Mouse (Mus musculus): ENCODE measurements at regions not wholly inside any gene's neighbourhood (a gene's known extent, or its start where the extent isn't known, plus 50 kb on each side); places are given as distances from the start of the nearest gene placed in this dataset.

GRCm38 (mm10) chr10:29594969-29595368, 59.3 kb upstream of the Rspo3 start:
- Histone ChIP-seq H3K4me2 (ENCODE audit: insufficient read depth, low read depth, poor library complexity, severe bottlenecking) (no peak overlapping the region), H3K27me3 (replicated peaks) (no peaks in the 10 kb centered on the region), H3K79me2 (replicated peaks; ENCODE audit: control insufficient read depth, extremely low read depth, insufficient read depth, poor library complexity, severe bottlenecking) (no peaks in the 10 kb centered on the region), H3K4me3 (replicated peaks in 1 of 3; ENCODE audit: low read depth in 2 of 3, low read length in 2 of 3, poor library complexity in 1 of 3) (no peak overlapping the region), H3K36me3 (replicated peaks in 1 of 2; ENCODE audit: control insufficient read depth in 1 of 2, insufficient read depth in 1 of 2, low read length in 1 of 2) (no peaks in the 10 kb centered on the region), H3K9me3 (replicated peaks; ENCODE audit: low read length) (no peaks in the 10 kb centered on the region), H3K9ac (ENCODE audit: insufficient read depth, low read depth) (no peak overlapping the region), H3K27ac (ENCODE audit: insufficient read depth, low read depth) (no peak overlapping the region), H3K4me1 (ENCODE audit: control insufficient read depth in 1 of 2, insufficient read depth in 2 of 2) (no peaks in the 10 kb centered on the region)
- in situ Hi-C loops (cut with MboI; ENCODE audit: low pct_ligation_motif_present, low pct_unique_long_range_greater_than_20kb, low sequenced_read_pairs) (no loop called here), dilution Hi-C loops (cut with MboI; ENCODE audit: extremely low pct_ligation_motif_present, extremely low pct_unique_long_range_greater_than_20kb, low sequenced_read_pairs) (no loop called here)
- DNase-seq (ENCODE audit: extremely low read depth) = no peak
- TF ChIP-seq RCOR1 (conservative IDR thresholded peaks at IDR 0.05; ENCODE audit: low read depth, low read length) (no peak), POLR2AphosphoS2 (IDR thresholded peaks at IDR 0.05; ENCODE audit: low read depth, low read length) (no peak), IRF4 (IDR thresholded peaks at IDR 0.05; ENCODE audit: low read depth, low read length) (no peak), NELFE (IDR thresholded peaks at IDR 0.05; ENCODE audit: low read depth, low read length) (no peak), MEF2A (IDR thresholded peaks at IDR 0.05; ENCODE audit: borderline replicate concordance, low read depth, low read length) (no peak), KAT2A (IDR thresholded peaks at IDR 0.05; ENCODE audit: insufficient replicate concordance, low read length) (no peak), MAFK (IDR thresholded peaks at IDR 0.05; ENCODE audit: insufficient replicate concordance, low read length) (no peak), NRF1 (IDR thresholded peaks at IDR 0.05; ENCODE audit: low read depth, low read length) (no peak), CTCF (conservative IDR thresholded peaks at IDR 0.05 in 1 of 2, IDR thresholded peaks at IDR 0.05 in 1 of 2; ENCODE audit: low read depth in 2 of 2, low read length in 2 of 2) (no peak), BHLHE40 (IDR thresholded peaks at IDR 0.05; ENCODE audit: low read depth, low read length) (no peak), ZKSCAN1 (IDR thresholded peaks at IDR 0.05; ENCODE audit: borderline replicate concordance, low read depth, low read length) (no peak), SMC3 (IDR thresholded peaks at IDR 0.05; ENCODE audit: low read depth, low read length) (no peak), SIN3A (IDR thresholded peaks at IDR 0.05; ENCODE audit: low read length) (no peak), TBP (conservative IDR thresholded peaks at IDR 0.05; ENCODE audit: low read depth, low read length) (no peak), MYC (IDR thresholded peaks at IDR 0.05; ENCODE audit: low read depth, low read length) (no peak), ZNF384 (IDR thresholded peaks at IDR 0.05; ENCODE audit: low read depth, low read length) (no peak), JUN (IDR thresholded peaks at IDR 0.05; ENCODE audit: insufficient read depth, low read depth, low read length) (no peak)

DNA sequence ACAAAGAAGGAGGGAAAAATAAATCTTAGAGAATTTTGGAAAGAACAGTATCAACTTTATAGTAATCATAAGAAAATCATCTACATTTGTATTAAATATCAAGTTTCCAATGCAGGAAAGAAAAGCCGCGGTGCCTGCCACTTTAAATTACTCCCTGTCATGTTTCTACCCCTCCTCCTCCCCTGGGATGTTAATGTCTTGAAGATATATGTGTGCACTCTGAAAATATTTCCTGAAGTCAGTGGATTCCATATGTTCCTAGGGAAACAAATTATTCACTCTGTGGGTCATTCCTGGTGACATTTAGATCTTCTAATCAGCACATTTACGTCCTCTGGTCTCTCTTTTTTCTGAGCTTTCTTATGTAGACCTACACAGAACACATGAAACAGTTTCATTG, 57.2 kb upstream of the Rspo3 start:
- DNase-seq (ENCODE audit: extremely low read depth) = no peak
- no peaks in the 10 kb centered on the region for H3K27me3 ChIP-seq (replicated peaks)
- dilution Hi-C loops (cut with MboI; ENCODE audit: extremely low pct_ligation_motif_present, extremely low pct_unique_long_range_greater_than_20kb, low sequenced_read_pairs) (no loop called here), in situ Hi-C loops (cut with MboI; ENCODE audit: low pct_ligation_motif_present, low pct_unique_long_range_greater_than_20kb, low sequenced_read_pairs) (no loop called here)
- no peaks in the 10 kb centered on the region for H3K4me1 ChIP-seq (ENCODE audit: control insufficient read depth in 1 of 2, insufficient read depth in 2 of 2)
- H3K9ac ChIP-seq (ENCODE audit: insufficient read depth, low read depth) = no peak overlapping the region
- no peaks in the 10 kb centered on the region for H3K36me3 ChIP-seq (replicated peaks in 1 of 2; ENCODE audit: control insufficient read depth in 1 of 2, insufficient read depth in 1 of 2, low read length in 1 of 2)
- TF ChIP-seq USF1 (IDR thresholded peaks at IDR 0.05; ENCODE audit: low read depth, low read length) = no peak
- no peak for TF ChIP-seq MAX (IDR thresholded peaks at IDR 0.05; ENCODE audit: low read length)
- TF ChIP-seq PAX5 (IDR thresholded peaks at IDR 0.05; ENCODE audit: low read length) = no peak
- no peak for TF ChIP-seq MAFK (IDR thresholded peaks at IDR 0.05; ENCODE audit: insufficient replicate concordance, low read length)
- TF ChIP-seq MXI1 (IDR thresholded peaks at IDR 0.05; ENCODE audit: low read depth, low read length) = no peak
- TF ChIP-seq IRF4 (IDR thresholded peaks at IDR 0.05; ENCODE audit: low read depth, low read length) = no peak
- no peak for TF ChIP-seq USF2 (conservative IDR thresholded peaks at IDR 0.05; ENCODE audit: low read depth, low read length)
- no peak overlapping the region for H3K4me3 ChIP-seq (replicated peaks in 1 of 3; ENCODE audit: low read depth in 2 of 3, low read length in 2 of 3, poor library complexity in 1 of 3)
- no peak overlapping the region for H3K27ac ChIP-seq (ENCODE audit: insufficient read depth, low read depth)
- no peaks in the 10 kb centered on the region for H3K79me2 ChIP-seq (replicated peaks; ENCODE audit: control insufficient read depth, extremely low read depth, insufficient read depth, poor library complexity, severe bottlenecking)
- H3K4me2 ChIP-seq (ENCODE audit: insufficient read depth, low read depth, poor library complexity, severe bottlenecking) = no peak overlapping the region
- H3K9me3 ChIP-seq (replicated peaks; ENCODE audit: low read length) = no peaks in the 10 kb centered on the region
